Mouse (Mus musculus): Measurements from ENCODE around the gene Gli1. TPM values are rescaled to one million over a fixed set of nuclear protein-coding genes. Genes with fewer than 3 reads are reported as not detected.
A peak's percentile ranks its signal among the peaks of the same experiment; 100 is the strongest.

Gli1 gene
- polyA plus RNA-seq, 1 experiment: not detected

DNA sequence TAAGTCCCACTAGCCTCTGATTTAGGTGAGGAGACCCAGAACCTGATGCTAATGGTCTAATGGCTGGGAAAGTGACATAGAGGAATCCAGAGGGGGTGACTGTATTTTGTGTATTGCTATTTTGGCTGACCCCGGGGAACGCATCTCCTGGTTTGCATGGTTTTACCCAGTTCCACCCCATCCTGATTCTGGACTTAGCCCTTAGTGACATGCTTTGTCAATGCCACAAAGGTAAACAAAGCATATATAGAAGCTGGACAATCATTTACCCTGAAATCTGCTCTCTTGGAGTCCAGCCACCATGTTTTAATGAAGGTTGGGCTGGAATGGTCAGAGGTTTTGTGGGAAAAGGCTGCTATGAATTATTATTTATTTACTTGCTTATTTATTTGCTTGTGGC, 26.5 kb upstream of the Gli1 start:
- H3K4me1 ChIP-seq (ENCODE audit: control insufficient read depth, insufficient read depth, low read length): peaks cover 2% of the 10 kb centered on the region; the same call in 1 of the 2 replicates
- no peak overlapping the region for H3K27ac ChIP-seq (ENCODE audit: insufficient read depth, low read depth, low read length)
- no peak overlapping the region for H3K4me3 ChIP-seq (ENCODE audit: insufficient read depth, low read length)
- no peak for TF ChIP-seq POLR2A (IDR thresholded peaks at IDR 0.05; ENCODE audit: borderline replicate concordance, low read depth, low read length)
- TF ChIP-seq CTCF (IDR thresholded peaks at IDR 0.05; ENCODE audit: low read depth, low read length): no peak

- no peak overlapping the region for H3K27ac ChIP-seq (ENCODE audit: insufficient read depth, low read depth, low read length)
- H3K4me3 ChIP-seq (ENCODE audit: insufficient read depth, low read length): no peak overlapping the region
- TF ChIP-seq CTCF (IDR thresholded peaks at IDR 0.05; ENCODE audit: low read depth, low read length) (no peak), POLR2A (IDR thresholded peaks at IDR 0.05; ENCODE audit: borderline replicate concordance, low read depth, low read length) (no peak)
- H3K4me1 ChIP-seq (ENCODE audit: control insufficient read depth, insufficient read depth, low read length): peaks cover 2% of the 10 kb centered on the region; the same call in 1 of the 2 replicates
These were observed 25.3 kb upstream of the Gli1 start for GRCm38 (mm10) chr10:127367116-127367515.

GRCm38 (mm10) chr10:127360714-127361113, 18.9 kb upstream of the Gli1 start:
- Histone ChIP-seq H3K27ac (ENCODE audit: insufficient read depth, low read depth, low read length) (no peak overlapping the region), H3K4me3 (ENCODE audit: insufficient read depth, low read length) (no peak overlapping the region), H3K4me1 (ENCODE audit: control insufficient read depth, insufficient read depth, low read length) (peaks cover 15% of the 10 kb centered on the region)
- TF ChIP-seq POLR2A (IDR thresholded peaks at IDR 0.05; ENCODE audit: borderline replicate concordance, low read depth, low read length) (no peak), CTCF (IDR thresholded peaks at IDR 0.05; ENCODE audit: low read depth, low read length) (no peak)

DNA sequence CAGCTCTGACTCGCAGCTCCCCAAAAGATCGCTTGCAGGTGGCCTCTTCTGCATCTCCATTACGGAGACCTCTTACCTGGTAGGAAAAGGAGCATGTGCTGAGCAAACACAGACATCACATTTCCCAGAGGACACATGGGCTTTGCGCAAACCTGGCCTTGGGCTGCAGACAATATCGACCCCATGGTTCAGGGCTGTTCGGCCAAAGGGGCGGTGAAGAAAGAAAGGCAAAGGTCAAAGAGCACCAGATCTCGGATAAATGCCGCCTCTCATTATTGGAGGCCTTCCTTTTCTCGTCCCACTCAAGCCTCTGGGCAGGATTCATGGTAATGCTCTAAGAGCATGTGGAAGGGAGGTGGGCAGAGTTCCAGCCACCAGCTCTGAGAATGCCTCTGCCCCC, 13.6 kb upstream of the Gli1 start:
- TF ChIP-seq CTCF (IDR thresholded peaks at IDR 0.05; ENCODE audit: low read depth, low read length) (no peak), POLR2A (IDR thresholded peaks at IDR 0.05; ENCODE audit: borderline replicate concordance, low read depth, low read length) (no peak)
- Histone ChIP-seq H3K4me1 (ENCODE audit: control insufficient read depth, insufficient read depth, low read length) (peaks cover 28% of the 10 kb centered on the region), H3K4me3 (ENCODE audit: insufficient read depth, low read length) (no peak overlapping the region), H3K27ac (ENCODE audit: insufficient read depth, low read depth, low read length) (no peak overlapping the region)

DNA sequence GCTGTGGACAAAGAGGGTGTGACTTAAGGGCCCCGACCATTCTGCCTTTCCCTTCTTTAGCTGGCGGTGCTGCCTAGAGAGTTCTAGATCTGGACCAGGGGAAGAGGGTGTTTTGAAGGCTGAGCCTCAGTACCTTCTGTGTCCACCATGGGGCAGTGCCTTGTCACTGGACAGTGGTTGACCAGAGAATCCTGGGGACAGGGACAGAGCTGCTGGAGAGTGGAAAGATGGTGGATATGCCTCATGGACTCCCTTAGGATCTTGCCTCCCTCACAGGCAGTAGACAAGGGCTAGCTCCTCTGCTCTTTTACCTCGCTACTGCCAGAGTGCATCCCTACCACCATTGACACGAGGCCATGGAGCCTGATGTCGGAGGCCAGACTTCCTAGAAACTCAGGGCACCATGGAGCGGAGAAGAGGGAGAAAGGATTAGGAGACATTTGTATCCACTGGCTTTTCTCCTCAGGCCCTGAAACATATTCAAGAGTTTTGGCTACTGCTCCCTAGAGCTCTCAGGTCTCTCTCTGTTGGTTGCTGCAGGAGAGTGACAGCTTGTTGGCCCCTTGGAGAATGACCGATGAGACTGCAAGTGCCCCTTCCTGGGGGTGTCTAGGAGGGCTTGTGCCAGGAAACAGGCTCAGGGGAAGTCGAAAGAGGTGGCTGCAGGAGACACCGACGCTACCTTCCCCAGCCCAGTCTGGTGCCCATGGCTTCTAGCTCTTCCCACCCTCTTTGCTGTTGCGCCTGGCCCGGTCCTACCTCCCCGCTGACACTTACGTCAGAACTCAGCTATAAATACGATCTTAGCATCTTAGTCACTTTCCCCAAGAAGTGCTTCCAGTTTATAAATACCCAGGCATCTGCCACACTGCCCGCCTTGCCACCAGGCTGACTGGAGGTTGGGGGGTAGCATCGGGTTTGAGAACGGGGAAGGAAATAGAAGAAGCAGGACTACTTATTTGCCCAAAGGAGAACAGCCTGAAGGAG, 12.4 kb upstream of the Gli1 start, which contains the start of gene Inhbe:
Gene Inhbe (minus strand): TSS at position 503 of the 987 bp plus-strand sequence.
- peaks cover 24% of the 10 kb centered on the region for H3K4me1 ChIP-seq (ENCODE audit: control insufficient read depth, insufficient read depth, low read length)
- H3K27ac ChIP-seq (ENCODE audit: insufficient read depth, low read depth, low read length): peak within 1 kb of the TSS; percentile 20; the same call in 1 of the 2 replicates
- H3K4me3 ChIP-seq (ENCODE audit: insufficient read depth, low read length): 0 out of 2 replicates have a peak within 1 kb of the TSS, but pooled peaks have one; percentile 7
- TF ChIP-seq CTCF (IDR thresholded peaks at IDR 0.05; ENCODE audit: low read depth, low read length) (peak; percentile 63), POLR2A (IDR thresholded peaks at IDR 0.05; ENCODE audit: borderline replicate concordance, low read depth, low read length) (no peak)

DNA sequence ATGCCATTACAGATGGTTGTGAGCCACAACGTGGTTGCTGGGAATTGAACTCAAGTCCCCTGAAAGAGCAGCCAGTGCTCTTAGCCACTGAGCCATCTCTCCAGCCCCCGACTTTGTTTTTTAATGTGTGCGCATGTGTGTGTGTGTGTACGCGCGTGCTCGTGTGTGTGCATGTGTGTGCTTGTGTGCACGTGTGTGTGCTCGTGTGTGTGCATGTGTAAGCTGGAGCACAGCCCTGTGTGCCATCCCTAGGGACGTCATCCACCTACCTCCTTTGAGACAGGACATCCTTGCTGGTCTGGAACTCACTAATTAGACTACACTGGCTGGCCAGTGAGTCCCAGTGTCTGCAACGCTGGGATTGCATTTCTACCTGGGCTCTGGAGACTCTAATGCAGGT, 11.0 kb upstream of the Gli1 start:
- Histone ChIP-seq H3K4me1 (ENCODE audit: control insufficient read depth, insufficient read depth, low read length) (peaks cover 15% of the 10 kb centered on the region), H3K4me3 (ENCODE audit: insufficient read depth, low read length) (no peak overlapping the region), H3K27ac (ENCODE audit: insufficient read depth, low read depth, low read length) (no peak overlapping the region)
- TF ChIP-seq CTCF (IDR thresholded peaks at IDR 0.05; ENCODE audit: low read depth, low read length) (no peak), POLR2A (IDR thresholded peaks at IDR 0.05; ENCODE audit: borderline replicate concordance, low read depth, low read length) (no peak)

- Histone ChIP-seq H3K27ac (ENCODE audit: insufficient read depth, low read depth, low read length) (no peak overlapping the region), H3K4me1 (ENCODE audit: control insufficient read depth, insufficient read depth, low read length) (peaks cover 15% of the 10 kb centered on the region), H3K4me3 (ENCODE audit: insufficient read depth, low read length) (no peak overlapping the region)
- TF ChIP-seq POLR2A (IDR thresholded peaks at IDR 0.05; ENCODE audit: borderline replicate concordance, low read depth, low read length): no peak
- no peak for TF ChIP-seq CTCF (IDR thresholded peaks at IDR 0.05; ENCODE audit: low read depth, low read length)
These were observed 10.4 kb upstream of the Gli1 start for GRCm38 (mm10) chr10:127352187-127352586.

DNA sequence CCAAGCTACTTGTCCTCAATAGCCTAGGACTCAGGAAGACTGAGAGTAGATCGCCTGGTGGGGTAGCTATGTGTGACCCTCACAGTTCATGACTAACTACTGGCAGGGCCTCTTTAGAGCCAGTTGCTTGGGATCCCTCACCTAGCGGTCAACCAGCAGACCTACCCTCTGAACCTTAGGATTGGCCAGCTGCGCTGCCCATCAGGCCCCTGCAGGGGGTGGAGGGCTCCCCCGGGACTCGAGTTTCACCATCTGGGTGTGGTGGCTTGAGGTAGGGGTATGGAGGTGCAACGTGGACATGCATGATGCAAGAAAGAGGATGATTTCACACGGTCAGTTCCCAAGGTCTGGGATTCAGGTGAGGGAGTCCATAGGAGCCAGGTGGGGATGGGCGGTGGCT, 9.9 kb upstream of the Gli1 start:
- Histone ChIP-seq H3K27ac (ENCODE audit: insufficient read depth, low read depth, low read length) (no peak overlapping the region), H3K4me1 (ENCODE audit: control insufficient read depth, insufficient read depth, low read length) (peaks cover 15% of the 10 kb centered on the region), H3K4me3 (ENCODE audit: insufficient read depth, low read length) (no peak overlapping the region)
- TF ChIP-seq POLR2A (IDR thresholded peaks at IDR 0.05; ENCODE audit: borderline replicate concordance, low read depth, low read length) (no peak), CTCF (IDR thresholded peaks at IDR 0.05; ENCODE audit: low read depth, low read length) (no peak)

DNA sequence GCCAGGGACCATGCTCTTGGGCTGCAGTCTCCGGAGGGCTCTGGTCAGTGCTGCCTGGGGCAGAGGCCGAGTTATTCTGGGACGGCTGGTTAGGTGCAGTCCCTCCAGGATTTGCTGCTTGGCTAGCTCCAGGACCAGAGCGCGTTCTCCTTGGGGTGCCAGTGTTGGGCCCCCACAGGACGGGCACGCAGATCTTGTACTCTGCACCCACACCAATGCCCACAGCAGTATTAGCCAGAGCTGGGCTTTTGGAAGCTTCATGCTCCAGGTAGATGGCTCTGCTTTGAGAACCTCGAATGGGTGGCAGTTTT, 9.5 kb upstream of the Gli1 start:
- TF ChIP-seq CTCF (IDR thresholded peaks at IDR 0.05; ENCODE audit: low read depth, low read length): no peak
- TF ChIP-seq POLR2A (IDR thresholded peaks at IDR 0.05; ENCODE audit: borderline replicate concordance, low read depth, low read length): no peak
- no peak overlapping the region for H3K4me3 ChIP-seq (ENCODE audit: insufficient read depth, low read length)
- no peak overlapping the region for H3K27ac ChIP-seq (ENCODE audit: insufficient read depth, low read depth, low read length)
- peaks cover 15% of the 10 kb centered on the region for H3K4me1 ChIP-seq (ENCODE audit: control insufficient read depth, insufficient read depth, low read length)

DNA sequence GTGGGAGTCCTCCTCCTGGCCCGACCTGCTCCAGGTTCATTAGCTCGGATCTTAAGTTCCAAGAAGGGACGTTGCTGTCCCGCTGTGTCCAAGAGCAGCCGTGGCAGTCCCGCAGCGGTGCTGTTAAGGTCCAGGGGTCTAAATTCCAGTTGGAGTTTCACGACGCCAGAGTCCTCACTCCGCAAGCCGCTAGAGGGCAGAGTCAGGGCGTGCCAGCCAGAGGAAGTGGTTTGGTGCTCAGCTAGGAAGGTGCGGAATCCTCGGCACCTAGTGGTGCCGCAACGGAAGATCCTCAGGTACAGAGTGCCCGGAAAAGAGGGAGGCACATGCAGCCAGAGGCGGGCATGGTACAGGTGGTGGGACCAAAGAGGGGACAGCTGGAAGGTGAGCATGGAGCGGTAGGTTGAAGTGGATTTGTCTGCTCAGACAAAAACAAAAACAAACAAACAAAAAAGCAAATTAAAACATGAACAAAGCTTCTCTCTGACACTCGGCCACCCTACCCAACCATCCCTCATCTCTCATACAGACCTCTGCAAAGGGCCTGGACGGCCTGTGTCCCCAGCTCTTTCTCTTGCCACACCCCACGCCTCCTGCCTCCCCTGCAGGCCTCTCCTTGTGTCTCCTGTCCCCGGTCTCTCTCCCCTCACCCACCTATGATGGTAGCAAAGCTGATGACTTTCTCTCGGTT, 9.0 kb upstream of the Gli1 start:
- peaks cover 15% of the 10 kb centered on the region for H3K4me1 ChIP-seq (ENCODE audit: control insufficient read depth, insufficient read depth, low read length)

More for the DNA sequence above, 9.0 kb upstream of the Gli1 start:
- peak overlapping the region; percentile 27; the same call in 1 of the 2 replicates for H3K4me3 ChIP-seq (ENCODE audit: insufficient read depth, low read length)
- TF ChIP-seq CTCF (IDR thresholded peaks at IDR 0.05; ENCODE audit: low read depth, low read length) (peak; percentile 59), POLR2A (IDR thresholded peaks at IDR 0.05; ENCODE audit: borderline replicate concordance, low read depth, low read length) (no peak)
- H3K27ac ChIP-seq (ENCODE audit: insufficient read depth, low read depth, low read length): no peak overlapping the region

Measured in bone marrow macrophage, adult 2 months (primary cell).